Mouse (Mus musculus) right cerebral cortex, postnatal 25 days (tissue): ENCODE results near the gene Lingo3.
"Not testable (repeated sequence)": the region's sequence is repeated elsewhere in the genome, so short reads cannot be mapped to it uniquely, and the experiment has no call there.

Experiments used
- DNase-seq: peaks from one replicate; pipeline ENCODE4 v3.0.0; 2022

The Lingo3 gene

GRCm38 (mm10) chr10:80843087-80843930 lies 530 bp downstream of the Lingo3 start:
- DNase-seq: no peak

GRCm38 (mm10) chr10:80842334-80842733 lies 1.5 kb downstream of the Lingo3 start:
- DNase-seq: no peak

- DNase-seq: no peak
Observed at GRCm38 (mm10) chr10:80841685-80842084, 2.2 kb downstream of the Lingo3 start.

- no peak for DNase-seq
Observed at GRCm38 (mm10) chr10:80839848-80840247, 4.0 kb downstream of the Lingo3 start.

- DNase-seq: no peak
Observed at GRCm38 (mm10) chr10:80838346-80838912, 5.4 kb downstream of the Lingo3 start.

- no peak for DNase-seq
Observed at GRCm38 (mm10) chr10:80837827-80838226, 6.0 kb downstream of the Lingo3 start.

GRCm38 (mm10) chr10:80836949-80837379 lies 6.9 kb downstream of the Lingo3 start:
- no peak for DNase-seq

GRCm38 (mm10) chr10:80835617-80836016 lies 8.2 kb downstream of the Lingo3 start:
- no peak for DNase-seq

- DNase-seq: no peak
Observed at GRCm38 (mm10) chr10:80832818-80833217, 11.0 kb downstream of the Lingo3 start.

GRCm38 (mm10) chr10:80831136-80831535 lies 12.7 kb downstream of the Lingo3 start:
- no peak for DNase-seq

GRCm38 (mm10) chr10:80829359-80830278 lies 14.2 kb downstream of the Lingo3 start:
- DNase-seq: no peak

GRCm38 (mm10) chr10:80828587-80828986 lies 15.3 kb downstream of the Lingo3 start:
- DNase-seq: not testable (repeated sequence)

- no peak for DNase-seq
Observed at GRCm38 (mm10) chr10:80827870-80828420, 15.9 kb downstream of the Lingo3 start.

GRCm38 (mm10) chr10:80827063-80827869 lies 16.6 kb downstream of the Lingo3 start:
- DNase-seq: no peak

- DNase-seq: peak; percentile 99
Observed at GRCm38 (mm10) chr10:80826151-80827062, 17.4 kb downstream of the Lingo3 start, which contains the start of gene Oaz1. Oaz1 (plus strand) TSS chr10:80826656.

- no peak for DNase-seq
Observed at GRCm38 (mm10) chr10:80824827-80825226, 19.0 kb downstream of the Lingo3 start.

GRCm38 (mm10) chr10:80823847-80824643 lies 19.8 kb downstream of the Lingo3 start:
- no peak for DNase-seq

GRCm38 (mm10) chr10:80823316-80823715 lies 20.5 kb downstream of the Lingo3 start:
- DNase-seq: no peak

GRCm38 (mm10) chr10:80822528-80822927 lies 21.3 kb downstream of the Lingo3 start:
- DNase-seq: no peak

GRCm38 (mm10) chr10:80821991-80822390 lies 21.8 kb downstream of the Lingo3 start:
- DNase-seq: no peak
